Mouse (Mus musculus): ENCODE measurements around the gene Tmem97. TPM values are rescaled to one million over a fixed set of nuclear protein-coding genes. Genes with fewer than 3 reads are reported as not detected.

Tmem97 gene
- polyA plus RNA-seq (2015; fragmentation: Nextera tagmentation; extraction: Ambion mirVana): 17.1 and 25.7 TPM in 2 replicates

GRCm38 (mm10) chr11:78550168-78551058 is at the start of gene Tmem97:
Gene Tmem97 (minus strand): TSS chr11:78550777.

GRCm38 (mm10) chr11:78536080-78536689 is 14.4 kb downstream of the Tmem97 start, which contains the start of the genes Tnfaip1 and Ift20:
Gene Tnfaip1 (minus strand): TSS chr11:78536332.
Gene Ift20 (plus strand): TSS chr11:78536361.

GRCm38 (mm10) chr11:78512025-78512957 is 38.3 kb downstream of the Tmem97 start, which contains the start of the genes Tmem199 and Poldip2:
Gene Tmem199 (minus strand): TSS chr11:78512172.
Gene Poldip2 (plus strand): TSS chr11:78512193.

GRCm38 (mm10) chr11:78502909-78503650 is 47.5 kb downstream of the Tmem97 start, which contains the start of gene Sebox:
Gene Sebox (plus strand): TSS chr11:78503447.

GRCm38 (mm10) chr11:78499004-78499403 is 51.6 kb downstream of the Tmem97 start, which contains the start of gene Vtn:
Gene Vtn (plus strand): TSS chr11:78499091.

GRCm38 (mm10) chr11:78497544-78498522 is 52.7 kb downstream of the Tmem97 start, which contains the start of gene Sarm1:
Gene Sarm1 (minus strand): TSS chr11:78497754.

Other genes starting within 250 kb of the Tmem97 start
- 6.5 and 6.9 TPM in 2 replicates for gene Spag5, start 249.2 kb downstream of the Tmem97 start, polyA plus RNA-seq (2015; fragmentation: Nextera tagmentation; extraction: Ambion mirVana)
- gene Aldoc, start 227.8 kb downstream of the Tmem97 start, polyA plus RNA-seq (2015; fragmentation: Nextera tagmentation; extraction: Ambion mirVana): 3.1 and 3.3 TPM in 2 replicates
- 26.4 and 29.1 TPM in 2 replicates for gene Pigs, start 222.4 kb downstream of the Tmem97 start, polyA plus RNA-seq (2015; fragmentation: Nextera tagmentation; extraction: Ambion mirVana)
- gene Unc119, start 207.3 kb downstream of the Tmem97 start, polyA plus RNA-seq (2015; fragmentation: Nextera tagmentation; extraction: Ambion mirVana): 13.8 and 21.2 TPM in 2 replicates
- 0.06 TPM in 1 of 2 replicates, not detected in the other for gene Foxn1, start 164.2 kb downstream of the Tmem97 start, polyA plus RNA-seq (2015; fragmentation: Nextera tagmentation; extraction: Ambion mirVana)
- 0.05 and 0.09 TPM in 2 replicates for gene Slc13a2, start 128.6 kb downstream of the Tmem97 start, polyA plus RNA-seq (2015; fragmentation: Nextera tagmentation; extraction: Ambion mirVana)
- 3.1 and 4.9 TPM in 2 replicates for gene Slc46a1, start 85.1 kb downstream of the Tmem97 start, polyA plus RNA-seq (2015; fragmentation: Nextera tagmentation; extraction: Ambion mirVana)
- gene Sarm1, start 53.0 kb downstream of the Tmem97 start, polyA plus RNA-seq (2015; fragmentation: Nextera tagmentation; extraction: Ambion mirVana): 0.16 and 0.18 TPM in 2 replicates
- gene Vtn, start 51.7 kb downstream of the Tmem97 start, polyA plus RNA-seq (2015; fragmentation: Nextera tagmentation; extraction: Ambion mirVana): 14.2 and 14.8 TPM in 2 replicates
- not detected in 2 replicates for gene Sebox, start 47.3 kb downstream of the Tmem97 start, polyA plus RNA-seq (2015; fragmentation: Nextera tagmentation; extraction: Ambion mirVana)
- 20.8 and 21.6 TPM in 2 replicates for gene Tmem199, start 38.6 kb downstream of the Tmem97 start, polyA plus RNA-seq (2015; fragmentation: Nextera tagmentation; extraction: Ambion mirVana)
- 161 and 164 TPM in 2 replicates for gene Poldip2, start 38.6 kb downstream of the Tmem97 start, polyA plus RNA-seq (2015; fragmentation: Nextera tagmentation; extraction: Ambion mirVana)
- 34.1 and 39.6 TPM in 2 replicates for gene Tnfaip1, start 14.4 kb downstream of the Tmem97 start, polyA plus RNA-seq (2015; fragmentation: Nextera tagmentation; extraction: Ambion mirVana)
- 82.6 and 110 TPM in 2 replicates for gene Ift20, start 14.4 kb downstream of the Tmem97 start, polyA plus RNA-seq (2015; fragmentation: Nextera tagmentation; extraction: Ambion mirVana)
- gene Nlk, start 146.6 kb upstream of the Tmem97 start, polyA plus RNA-seq (2015; fragmentation: Nextera tagmentation; extraction: Ambion mirVana): 3.9 and 4.9 TPM in 2 replicates
- gene Ccnq, start 201.0 kb upstream of the Tmem97 start, polyA plus RNA-seq (2015; fragmentation: Nextera tagmentation; extraction: Ambion mirVana): 28.7 and 31.5 TPM in 2 replicates

Measured in skeletal muscle tissue, postnatal 0 days (tissue).